Mouse (Mus musculus) embryonic facial prominence, embryonic 15.5 days (tissue): ENCODE data around the gene Sf3a1. TPM values are rescaled to one million over a fixed set of nuclear protein-coding genes. Genes with fewer than 3 reads are reported as not detected.
A peak's percentile ranks its signal among the peaks of the same experiment; 100 is the strongest.
"Not testable (repeated sequence)": the region's sequence is repeated elsewhere in the genome, so short reads cannot be mapped to it uniquely, and the experiment has no call there.

Experiments used
- ATAC-seq: fragments of 200-750 bp; cut with Nextera tagmentation; 2 replicates; pipeline ENCODE4 v1.8.0; 2017; ENCODE audit warnings: low read depth, moderate TSS enrichment; ENCODE audit not compliant: insufficient number of reproducible peaks, low FRiP score, low TSS enrichment
- H3K27ac ChIP-seq: fragments of 300-500 bp; sonication (generic); replicated peaks from 2 replicates; pipeline ENCODE4 v1.5.1; 2015; ENCODE audit warnings: mild to moderate bottlenecking, inconsistent platforms
- H3K27me3 ChIP-seq: fragments of 300-500 bp; sonication (generic); 2 replicates; pipeline ENCODE4 v1.6.1; 2015; ENCODE audit warnings: inconsistent platforms
- H3K36me3 ChIP-seq: fragments of 300-500 bp; sonication (generic); 2 replicates; pipeline ENCODE4 v1.6.1; 2015; ENCODE audit warnings: mild to moderate bottlenecking, inconsistent platforms
- H3K4me1 ChIP-seq: fragments of 300-500 bp; sonication (generic); 2 replicates; pipeline ENCODE4 v1.6.1; 2015; ENCODE audit warnings: inconsistent platforms
- H3K4me2 ChIP-seq: fragments of 300-500 bp; sonication (generic); replicated peaks from 2 replicates; pipeline ENCODE4 v1.6.1; 2015; ENCODE audit warnings: mild to moderate bottlenecking, inconsistent platforms
- H3K4me3 ChIP-seq: fragments of 300-500 bp; sonication (generic); replicated peaks from 2 replicates; pipeline ENCODE4 v1.5.1; 2015; ENCODE audit warnings: mild to moderate bottlenecking, inconsistent platforms
- H3K9ac ChIP-seq: fragments of 300-500 bp; sonication (generic); 2 replicates; pipeline ENCODE4 v1.6.1; 2015; ENCODE audit warnings: inconsistent platforms
- H3K9me3 ChIP-seq: fragments of 300-500 bp; sonication (generic); replicated peaks from 2 replicates; pipeline ENCODE4 v1.6.1; 2016; ENCODE audit warnings: inconsistent platforms
- WGBS: fragments of 180-500 bp; shearing (Covaris S2); methylation state at CpG from one replicate; pipeline ENCODE4 v1.1.7; 2015; 5-methylcytosine and 5-hydroxymethylcytosine counted together
- polyA plus RNA-seq: library from polyadenylated mRNA; unstranded; fragments of >200 nt; fragmentation: Nextera tagmentation; extraction: Ambion mirVana; gene quantifications from 2 replicates; pipeline ENCODE4 v1.2.1, GENCODE M21; 2015

The Sf3a1 gene
- polyA plus RNA-seq, 1 experiment from 2014 or later: 57.7 TPM

GRCm38 (mm10) chr11:4160758-4161480 lies 769 bp downstream of the Sf3a1 start:
- H3K27me3 ChIP-seq: no peaks in the 10 kb centered on the region
- 5% methylated on average over 15 of the region's 15 CpGs for WGBS
- no peak for ATAC-seq

GRCm38 (mm10) chr11:4164701-4165100 lies 4.6 kb downstream of the Sf3a1 start:
- Histone ChIP-seq H3K36me3 (peaks cover 59% of the 10 kb centered on the region), H3K4me3 (no peak overlapping the region), H3K4me1 (peaks cover 48% of the 10 kb centered on the region), H3K9ac (no peak overlapping the region), H3K9me3 (no peaks in the 10 kb centered on the region), H3K27me3 (no peaks in the 10 kb centered on the region), H3K4me2 (no peak overlapping the region), H3K27ac (peak overlapping the region; percentile 85)
- peak; percentile 77 for ATAC-seq
- WGBS: 52% methylated on average over 2 of the region's 2 CpGs

More at GRCm38 (mm10) chr11:4160758-4161480, 769 bp downstream of the Sf3a1 start:
- Histone ChIP-seq H3K4me3 (peak overlapping the region; percentile 91), H3K9ac (peak overlapping the region; percentile 81), H3K27ac (peak overlapping the region; percentile 90), H3K9me3 (no peaks in the 10 kb centered on the region), H3K4me2 (peak overlapping the region; percentile 78), H3K36me3 (peaks cover 21% of the 10 kb centered on the region), H3K4me1 (peaks cover 65% of the 10 kb centered on the region)

GRCm38 (mm10) chr11:4166467-4167090 lies 6.4 kb downstream of the Sf3a1 start:
- H3K27ac ChIP-seq: no peak overlapping the region
- WGBS: 84% methylated on average over 7 of the region's 7 CpGs
- H3K9ac ChIP-seq: no peak overlapping the region
- peaks cover 77% of the 10 kb centered on the region for H3K36me3 ChIP-seq
- H3K9me3 ChIP-seq: no peaks in the 10 kb centered on the region
- no peak overlapping the region for H3K4me3 ChIP-seq
- H3K4me1 ChIP-seq: peaks cover 37% of the 10 kb centered on the region
- no peak overlapping the region for H3K4me2 ChIP-seq
- no peaks in the 10 kb centered on the region for H3K27me3 ChIP-seq
- no peak for ATAC-seq

- no peaks in the 10 kb centered on the region for H3K4me1 ChIP-seq
- 0 out of 2 replicates have a peak, but pooled peaks have one; percentile 11 for ATAC-seq
- no peak overlapping the region for H3K9ac ChIP-seq
- no peak overlapping the region for H3K4me2 ChIP-seq
- H3K4me3 ChIP-seq: no peak overlapping the region
- no peak overlapping the region for H3K27ac ChIP-seq
- WGBS: 90% methylated on average over 5 of the region's 5 CpGs
- peaks cover 100% of the 10 kb centered on the region for H3K36me3 ChIP-seq
- H3K27me3 ChIP-seq: no peaks in the 10 kb centered on the region
- H3K9me3 ChIP-seq: no peaks in the 10 kb centered on the region
Measured at GRCm38 (mm10) chr11:4174586-4174985, 14.4 kb downstream of the Sf3a1 start.

- Histone ChIP-seq H3K27me3 (no peaks in the 10 kb centered on the region), H3K9ac (no peak overlapping the region), H3K4me3 (no peak overlapping the region), H3K36me3 (peaks cover 98% of the 10 kb centered on the region), H3K4me2 (no peak overlapping the region), H3K4me1 (no peaks in the 10 kb centered on the region), H3K27ac (no peak overlapping the region), H3K9me3 (no peaks in the 10 kb centered on the region)
- 82% methylated on average over 4 of the region's 4 CpGs for WGBS
- ATAC-seq: no peak
Measured at GRCm38 (mm10) chr11:4177716-4178115, 17.6 kb downstream of the Sf3a1 start.

- Histone ChIP-seq H3K4me2 (no peak overlapping the region), H3K27me3 (no peaks in the 10 kb centered on the region), H3K36me3 (peaks cover 58% of the 10 kb centered on the region), H3K9me3 (no peaks in the 10 kb centered on the region), H3K27ac (0 out of 2 replicates have a peak overlapping the region, but pooled peaks have one; percentile 0), H3K4me1 (no peaks in the 10 kb centered on the region), H3K9ac (no peak overlapping the region), H3K4me3 (no peak overlapping the region)
- 20% methylated on average over 1 of the region's 1 CpGs for WGBS
- ATAC-seq: no peak
Measured at GRCm38 (mm10) chr11:4182061-4182460, 21.9 kb downstream of the Sf3a1 start.

- peaks cover 44% of the 10 kb centered on the region for H3K36me3 ChIP-seq
- no peak overlapping the region for H3K27ac ChIP-seq
- H3K4me3 ChIP-seq: no peak overlapping the region
- H3K9ac ChIP-seq: no peak overlapping the region
- peaks cover 14% of the 10 kb centered on the region for H3K4me1 ChIP-seq
- H3K4me2 ChIP-seq: no peak overlapping the region
- no peaks in the 10 kb centered on the region for H3K27me3 ChIP-seq
- no peaks in the 10 kb centered on the region for H3K9me3 ChIP-seq
- no peak for ATAC-seq
Measured at GRCm38 (mm10) chr11:4183511-4183910, 23.4 kb downstream of the Sf3a1 start.

GRCm38 (mm10) chr11:4184251-4184952 lies 24.3 kb downstream of the Sf3a1 start:
- peaks cover 19% of the 10 kb centered on the region for H3K4me1 ChIP-seq
- no peak overlapping the region for H3K27ac ChIP-seq
- no peak for ATAC-seq
- H3K27me3 ChIP-seq: no peaks in the 10 kb centered on the region
- H3K9me3 ChIP-seq: no peaks in the 10 kb centered on the region
- no peak overlapping the region for H3K4me2 ChIP-seq
- peaks cover 35% of the 10 kb centered on the region for H3K36me3 ChIP-seq
- H3K9ac ChIP-seq: no peak overlapping the region
- H3K4me3 ChIP-seq: no peak overlapping the region
- 59% methylated on average over 4 of the region's 4 CpGs for WGBS

GRCm38 (mm10) chr11:4185480-4185879 lies 25.3 kb downstream of the Sf3a1 start:
- not testable (repeated sequence) for H3K4me2 ChIP-seq, H3K9ac ChIP-seq, H3K27ac ChIP-seq, H3K27me3 ChIP-seq, H3K9me3 ChIP-seq, ATAC-seq, H3K4me3 ChIP-seq
- Histone ChIP-seq H3K36me3 (peaks cover 24% of the 10 kb centered on the region), H3K4me1 (peaks cover 26% of the 10 kb centered on the region)
- 90% methylated on average over 6 of the region's 6 CpGs for WGBS

- Histone ChIP-seq H3K9ac (peak within 1 kb of the TSS; percentile 82), H3K4me2 (peak within 1 kb of the TSS; percentile 80), H3K4me3 (peak within 1 kb of the TSS; percentile 80), H3K36me3 (peaks cover 12% of the 10 kb centered on the region), H3K4me1 (peaks cover 36% of the 10 kb centered on the region), H3K27ac (peak within 1 kb of the TSS; percentile 86), H3K9me3 (no peaks in the 10 kb centered on the region), H3K27me3 (no peaks in the 10 kb centered on the region)
- ATAC-seq: peak; percentile 98
- WGBS: under 1% methylated on average over 71 of the region's 71 CpGs
Measured at GRCm38 (mm10) chr11:4186486-4187317, 26.6 kb downstream of the Sf3a1 start, which contains the start of gene Tbc1d10a. Tbc1d10a (plus strand) TSS chr11:4186789.
